Comparison of ENCODE assay signal across 8 mouse cellular contexts in the genomic region with DNA sequence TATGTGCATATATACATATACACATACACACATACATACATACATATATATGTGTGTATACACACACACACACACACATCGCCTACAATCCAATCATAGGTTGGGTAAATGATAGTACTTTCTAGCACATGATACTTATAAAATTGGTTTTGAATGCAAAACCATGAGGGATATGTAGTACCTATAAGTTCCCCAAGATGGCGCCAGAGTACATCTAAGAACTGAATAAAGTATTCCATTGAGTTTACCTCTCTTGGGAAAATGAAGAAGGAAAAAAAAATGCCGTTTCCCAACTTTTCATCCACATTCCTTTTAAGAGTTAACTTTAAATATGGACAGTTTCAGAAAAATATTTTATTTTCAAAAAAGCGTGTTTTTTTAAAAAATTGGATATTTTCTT.
DNase-seq lines count a peak whose midpoint lies in the region; ATAC-seq and TF ChIP-seq lines count a peak whose summit lies in the region.

No protein-coding gene starts in this region.

- H3K27me3 ChIP-seq in heart, embryonic 10.5 days (ENCODE audit: insufficient read depth, poor library complexity, severe bottlenecking): no peaks in the 10 kb centered on the region
- H3K27me3 ChIP-seq in cerebellum, adult 2 months (ENCODE audit: control insufficient read depth, insufficient read depth, low read length): no peaks in the 10 kb centered on the region
- H3K27me3 ChIP-seq in stomach, postnatal 0 days (ENCODE audit: control insufficient read depth, insufficient read depth, low read length): no peaks in the 10 kb centered on the region
- H3K27me3 ChIP-seq in forebrain, embryonic 13.5 days: no peaks in the 10 kb centered on the region

- no peak overlapping the region for H3K9ac ChIP-seq in stomach, postnatal 0 days (ENCODE audit: low read length)
- no peak overlapping the region for H3K9ac ChIP-seq in forebrain, embryonic 13.5 days

- H3K9me3 ChIP-seq in heart, embryonic 10.5 days: 0 out of 2 replicates have a peak, but pooled peaks cover 3% of the 10 kb centered on the region
- H3K9me3 ChIP-seq in stomach, postnatal 0 days (ENCODE audit: control insufficient read depth, low read length): no peaks in the 10 kb centered on the region
- H3K9me3 ChIP-seq in forebrain, embryonic 13.5 days (replicated peaks): no peaks in the 10 kb centered on the region

- 36% methylated on average over 4 of the region's 4 CpGs for WGBS in heart, embryonic 10.5 days
- WGBS in cerebellum, adult 2 months: 18% methylated on average over 4 of the region's 4 CpGs
- WGBS in stomach, postnatal 0 days: 24% methylated on average over 4 of the region's 4 CpGs
- 38% methylated on average over 4 of the region's 4 CpGs for WGBS in forebrain, embryonic 13.5 days

- H3K27ac ChIP-seq in heart, embryonic 10.5 days: no peak overlapping the region
- H3K27ac ChIP-seq in cerebellum, adult 2 months (ENCODE audit: insufficient read depth, low read length): no peak overlapping the region
- H3K27ac ChIP-seq in stomach, postnatal 0 days (replicated peaks): no peak overlapping the region
- no peak overlapping the region for H3K27ac ChIP-seq in forebrain, embryonic 13.5 days

- no peak for TF ChIP-seq POLR2A in cerebellum, adult 2 months (IDR thresholded peaks at IDR 0.05; ENCODE audit: borderline replicate concordance, insufficient read depth, low read length)

- TF ChIP-seq EP300 in stomach, postnatal 0 days (optimal IDR thresholded peaks at IDR 0.05): no peak

- peak; percentile 4 for DNase-seq in heart, adult 11 months
- no peak for DNase-seq in heart, embryonic 10.5 days (ENCODE audit: low spot score)
- DNase-seq in ovary, postnatal 14 days (ENCODE audit: low spot score): peak; percentile 34
- DNase-seq in ovary, postnatal 10 days (ENCODE audit: low spot score): no peak
- DNase-seq in cerebellum, adult 2 months: peak in 1 of 2 experiments; percentile 5
- peak; percentile 11 for DNase-seq in layer of hippocampus, adult 9-11 months
- DNase-seq in stomach, postnatal 0 days (ENCODE audit: low spot score): no peak

- no peak for ATAC-seq in stomach, postnatal 0 days (ENCODE audit: low FRiP score, low TSS enrichment)
- no peak for ATAC-seq in forebrain, embryonic 13.5 days

- H3K4me3 ChIP-seq in heart, embryonic 10.5 days: no peak overlapping the region
- H3K4me3 ChIP-seq in cerebellum, adult 2 months (replicated peaks; ENCODE audit: insufficient read depth, low read depth, low read length): no peak overlapping the region
- no peak overlapping the region for H3K4me3 ChIP-seq in stomach, postnatal 0 days (ENCODE audit: low read depth, low read length)
- H3K4me3 ChIP-seq in forebrain, embryonic 13.5 days: no peak overlapping the region

- no peak overlapping the region for H3K4me2 ChIP-seq in stomach, postnatal 0 days (replicated peaks; ENCODE audit: low read depth)
- no peak overlapping the region for H3K4me2 ChIP-seq in forebrain, embryonic 13.5 days

- no peaks in the 10 kb centered on the region for H3K4me1 ChIP-seq in heart, embryonic 10.5 days
- H3K4me1 ChIP-seq in cerebellum, adult 2 months (ENCODE audit: control insufficient read depth, insufficient read depth, low read length): no peaks in the 10 kb centered on the region
- no peaks in the 10 kb centered on the region for H3K4me1 ChIP-seq in stomach, postnatal 0 days (replicated peaks; ENCODE audit: control insufficient read depth, insufficient read depth)
- H3K4me1 ChIP-seq in forebrain, embryonic 13.5 days: no peaks in the 10 kb centered on the region

- H3K36me3 ChIP-seq in heart, embryonic 10.5 days: peaks cover 37% of the 10 kb centered on the region
- no peaks in the 10 kb centered on the region for H3K36me3 ChIP-seq in stomach, postnatal 0 days (ENCODE audit: control insufficient read depth, insufficient read depth, low read length)
- no peaks in the 10 kb centered on the region; the same call in 1 of the 2 replicates for H3K36me3 ChIP-seq in forebrain, embryonic 13.5 days (ENCODE audit: poor library complexity, severe bottlenecking)

- TF ChIP-seq CTCF in cerebellum, adult 2 months (IDR thresholded peaks at IDR 0.05; ENCODE audit: borderline replicate concordance, insufficient read depth, low read depth, low read length): peak; percentile 28; the same call in 1 of the 2 replicates
- TF ChIP-seq CTCF in stomach, postnatal 0 days (IDR thresholded peaks at IDR 0.05; ENCODE audit: low read depth): peak; percentile 81

Comparison
In these comparisons a context has a peak if more than half of its experiments do, and no peak if none do; other contexts are left out.
1. DNase-seq: peak in heart, adult 11 months (single experiment), ovary, postnatal 14 days (single experiment) and layer of hippocampus, adult 9-11 months (single experiment); none in heart, embryonic 10.5 days (single experiment), ovary, postnatal 10 days (single experiment) and stomach, postnatal 0 days (single experiment).